37 mouse cellular contexts compared by ENCODE assay signal in genomic region chr14:62991271-62991670, GRCm38 (mm10). TPM values are rescaled to one million over a fixed set of nuclear protein-coding genes. Genes with fewer than 3 reads are reported as not detected.
DNase-seq lines count a peak whose midpoint lies in the region; ATAC-seq and TF ChIP-seq lines count a peak whose summit lies in the region.
"Had no signal": no experiment of that assay in that cellular context is flagged by ENCODE, and none has a peak within 500 bp of the region (broad histone marks: within the 10 kb centered on the region; RNA-seq: fewer than 3 reads in every experiment).

No protein-coding gene starts in this region.

- no peaks in the 10 kb centered on the region for H3K27me3 ChIP-seq in heart, embryonic 13.5 days (replicated peaks)
- no peaks in the 10 kb centered on the region for H3K27me3 ChIP-seq in heart, adult 2 months (ENCODE audit: control insufficient read depth, insufficient read depth, low read length)
- H3K27me3 ChIP-seq in lung, embryonic 14.5 days (ENCODE audit: insufficient read depth, low read length), result no peaks in the 10 kb centered on the region
- H3K27me3 ChIP-seq: hindbrain, embryonic 15.5 days; limb, embryonic 13.5 days; midbrain, embryonic 12.5 days; neural tube, embryonic 12.5 days had no signal

- no peaks in the 10 kb centered on the region for H3K79me2 ChIP-seq in heart, adult 2 months (replicated peaks; ENCODE audit: control insufficient read depth, insufficient read depth, low read length)

- no peak overlapping the region for H3K4me2 ChIP-seq in heart, embryonic 13.5 days
- H3K4me2 ChIP-seq in lung, embryonic 14.5 days, result no peak overlapping the region
- H3K4me2 ChIP-seq: hindbrain, embryonic 15.5 days; limb, embryonic 13.5 days; midbrain, embryonic 12.5 days; neural tube, embryonic 12.5 days had no signal

- H3K27ac ChIP-seq in heart, embryonic 13.5 days (replicated peaks), result no peak overlapping the region
- no peak overlapping the region for H3K27ac ChIP-seq in heart, adult 2 months
- no peak overlapping the region for H3K27ac ChIP-seq in lung, embryonic 14.5 days (ENCODE audit: low read depth)
- H3K27ac ChIP-seq: embryonic facial prominence, embryonic 10.5 days; hindbrain, embryonic 15.5 days; layer of hippocampus, adult 2 months; limb, embryonic 13.5 days; midbrain, embryonic 12.5 days; neural tube, embryonic 12.5 days had no signal

- intact Hi-C loops in heart, adult 2 months (cut with DNase I), result no loop called here

- ATAC-seq in heart, embryonic 13.5 days (ENCODE audit: extremely low read depth, insufficient number of reproducible peaks, low FRiP score, low TSS enrichment), result no peak
- ATAC-seq in lung, embryonic 14.5 days (ENCODE audit: insufficient read depth), result no peak
- 0 out of 2 replicates have a peak, but pooled peaks have one; percentile 20 for ATAC-seq in megakaryocyte progenitor cell, adult 5-6 weeks (replicated peaks; ENCODE audit: poor library complexity)
- ATAC-seq: forebrain, postnatal 0 days had no signal

- no peaks in the 10 kb centered on the region for H3K36me3 ChIP-seq in heart, embryonic 13.5 days
- no peaks in the 10 kb centered on the region for H3K36me3 ChIP-seq in heart, adult 2 months (ENCODE audit: control insufficient read depth, insufficient read depth, low read length)
- no peaks in the 10 kb centered on the region for H3K36me3 ChIP-seq in lung, embryonic 14.5 days (ENCODE audit: insufficient read depth)
- H3K36me3 ChIP-seq: embryonic facial prominence, embryonic 10.5 days; hindbrain, embryonic 15.5 days; limb, embryonic 13.5 days; midbrain, embryonic 12.5 days; neural tube, embryonic 12.5 days had no signal

- H3K4me1 ChIP-seq in heart, embryonic 13.5 days, result peaks cover 21% of the 10 kb centered on the region
- no peaks in the 10 kb centered on the region for H3K4me1 ChIP-seq in heart, adult 2 months (ENCODE audit: control insufficient read depth, insufficient read depth, low read length)
- no peaks in the 10 kb centered on the region for H3K4me1 ChIP-seq in lung, embryonic 14.5 days (ENCODE audit: insufficient read depth)
- H3K4me1 ChIP-seq: hindbrain, embryonic 15.5 days; limb, embryonic 13.5 days; midbrain, embryonic 12.5 days; neural tube, embryonic 12.5 days had no signal

- 49% methylated on average over 3 of the region's 3 CpGs for WGBS in heart, embryonic 13.5 days
- WGBS in heart, adult 2 months, result 46% methylated on average over 3 of the region's 3 CpGs
- 41% methylated on average over 3 of the region's 3 CpGs for WGBS in lung, embryonic 14.5 days

- TF ChIP-seq POLR2A in heart, adult 2 months (IDR thresholded peaks at IDR 0.05; ENCODE audit: insufficient read depth, low read depth, low read length), result no peak

- no peaks in the 10 kb centered on the region for H3K9me3 ChIP-seq in heart, embryonic 13.5 days
- H3K9me3 ChIP-seq in lung, embryonic 14.5 days (ENCODE audit: low read depth, low read length), result no peaks in the 10 kb centered on the region
- H3K9me3 ChIP-seq: embryonic facial prominence, embryonic 10.5 days; hindbrain, embryonic 15.5 days; limb, embryonic 13.5 days; midbrain, embryonic 12.5 days had no signal

- DNase-seq in heart, adult 2 months, result no peak
- peak; percentile 9 for DNase-seq in lung, embryonic 14.5 days
- no peak for DNase-seq in lung, postnatal 14 days
- DNase-seq in NIH3T3 (ENCODE audit: low read depth), result peak; percentile 44
- no peak for DNase-seq in T-cell, adult 2 months (ENCODE audit: low spot score)
- no peak for DNase-seq in retina, embryonic 14.5 days (ENCODE audit: low spot score)
- DNase-seq: adrenal gland, postnatal 36 days; B cell, adult 2 months; cerebellum, adult 9-10 months; forebrain, postnatal 0 days; gastrocnemius, postnatal 14 days; kidney, adult 8-10 months; kidney, postnatal 14 days; lung, adult 18-20 months; retina, postnatal 1 day; right cerebral cortex, postnatal 25 days; thymus, postnatal 14 days had no signal

- 0 out of 2 replicates have a peak overlapping the region, but pooled peaks have one; percentile 28 for H3K9ac ChIP-seq in heart, embryonic 13.5 days
- H3K9ac ChIP-seq in heart, adult 2 months (ENCODE audit: low read depth, low read length), result no peak overlapping the region
- H3K9ac ChIP-seq in lung, embryonic 14.5 days, result no peak overlapping the region
- H3K9ac ChIP-seq: forebrain, postnatal 0 days; hindbrain, embryonic 15.5 days; limb, embryonic 13.5 days; midbrain, embryonic 12.5 days; neural tube, embryonic 12.5 days had no signal

- TF ChIP-seq CTCF in heart, adult 2 months (IDR thresholded peaks at IDR 0.05), result no peak
- TF ChIP-seq CTCF in lung, embryonic 14.5 days (IDR thresholded peaks at IDR 0.05; ENCODE audit: low read depth), result no peak

- no peak overlapping the region for H3K4me3 ChIP-seq in heart, embryonic 13.5 days
- H3K4me3 ChIP-seq in heart, adult 2 months, result no peak overlapping the region
- no peak overlapping the region for H3K4me3 ChIP-seq in lung, embryonic 14.5 days (ENCODE audit: low read depth, low read length)
- H3K4me3 ChIP-seq: embryonic facial prominence, embryonic 10.5 days; hindbrain, embryonic 15.5 days; layer of hippocampus, adult 2 months; limb, embryonic 13.5 days; midbrain, embryonic 12.5 days; neural tube, embryonic 12.5 days had no signal

- TF ChIP-seq EP300 in heart, adult 2 months (IDR thresholded peaks at IDR 0.05; ENCODE audit: insufficient read depth, low read depth, low read length), result no peak

RNA-seq across cellular contexts. Expression of gene Defb47, which starts 6.6 kb away (rescaled TPM):
- polyA plus RNA-seq in heart, embryonic 13.5 days (2015; fragmentation: Nextera tagmentation; extraction: Ambion mirVana), result not detected in 2 replicates
- not detected for total RNA-seq in heart, adult 2 months (2021)
- polyA plus RNA-seq in heart, adult 2 months (2012; rRNA removed), result not detected in 2 replicates
- polyA plus RNA-seq in lung, embryonic 14.5 days (2014; fragmentation: Nextera tagmentation; extraction: Ambion mirVana), result not detected in 2 replicates
- total RNA-seq in megakaryocyte progenitor cell, adult 5-6 weeks (2015), result not detected in 2 replicates
- not detected in 2 replicates for total RNA-seq in megakaryocyte progenitor cell, adult 5-6 weeks (2017)
- total RNA-seq: adrenal gland, postnatal 36 days; forebrain, postnatal 0 days; gastrocnemius, postnatal 14 days; heart, adult 8-10 months; hematopoietic stem cell, adult 5-6 weeks; layer of hippocampus, adult 2 months; layer of hippocampus, postnatal 25 days; left cerebral cortex, postnatal 10 days; MEL; monocyte, adult 5-6 weeks had no signal
- polyA plus RNA-seq: cortical plate, adult 2 months; embryonic facial prominence, embryonic 10.5 days; forebrain, embryonic 11.5 days; forebrain, postnatal 0 days; heart, embryonic 16.5 days; hindbrain, embryonic 15.5 days; intestine, embryonic 14.5 days; limb, embryonic 13.5 days; midbrain, embryonic 12.5 days; neural tube, embryonic 12.5 days; spleen, adult 2 months; testis, adult 2 months had no signal

RNA-seq across cellular contexts. Expression of gene Defb48, which starts 7.0 kb away (rescaled TPM):
- polyA plus RNA-seq in heart, embryonic 13.5 days (2015; fragmentation: Nextera tagmentation; extraction: Ambion mirVana), result not detected in 2 replicates
- total RNA-seq in heart, adult 2 months (2021), result not detected
- not detected in 2 replicates for polyA plus RNA-seq in heart, adult 2 months (2012; rRNA removed)
- polyA plus RNA-seq in lung, embryonic 14.5 days (2014; fragmentation: Nextera tagmentation; extraction: Ambion mirVana), result not detected in 2 replicates
- total RNA-seq in megakaryocyte progenitor cell, adult 5-6 weeks (2015), result not detected in 2 replicates
- not detected in 2 replicates for total RNA-seq in megakaryocyte progenitor cell, adult 5-6 weeks (2017)
- total RNA-seq: adrenal gland, postnatal 36 days; forebrain, postnatal 0 days; gastrocnemius, postnatal 14 days; heart, adult 8-10 months; hematopoietic stem cell, adult 5-6 weeks; layer of hippocampus, adult 2 months; layer of hippocampus, postnatal 25 days; left cerebral cortex, postnatal 10 days; MEL; monocyte, adult 5-6 weeks had no signal
- polyA plus RNA-seq: cortical plate, adult 2 months; embryonic facial prominence, embryonic 10.5 days; forebrain, embryonic 11.5 days; forebrain, postnatal 0 days; heart, embryonic 16.5 days; hindbrain, embryonic 15.5 days; intestine, embryonic 14.5 days; limb, embryonic 13.5 days; midbrain, embryonic 12.5 days; neural tube, embryonic 12.5 days; spleen, adult 2 months; testis, adult 2 months had no signal

RNA-seq across cellular contexts. Expression of gene Defb43, which starts 20.3 kb away (rescaled TPM):
- polyA plus RNA-seq in heart, embryonic 13.5 days (2015; fragmentation: Nextera tagmentation; extraction: Ambion mirVana), result not detected in 2 replicates
- total RNA-seq in heart, adult 2 months (2021), result not detected
- polyA plus RNA-seq in heart, adult 2 months (2012; rRNA removed), result not detected in 2 replicates
- polyA plus RNA-seq in lung, embryonic 14.5 days (2014; fragmentation: Nextera tagmentation; extraction: Ambion mirVana), result not detected in 2 replicates
- not detected in 2 replicates for total RNA-seq in megakaryocyte progenitor cell, adult 5-6 weeks (2015)
- total RNA-seq in megakaryocyte progenitor cell, adult 5-6 weeks (2017), result not detected in 2 replicates
- total RNA-seq: adrenal gland, postnatal 36 days; forebrain, postnatal 0 days; gastrocnemius, postnatal 14 days; heart, adult 8-10 months; hematopoietic stem cell, adult 5-6 weeks; layer of hippocampus, adult 2 months; layer of hippocampus, postnatal 25 days; left cerebral cortex, postnatal 10 days; MEL; monocyte, adult 5-6 weeks had no signal
- polyA plus RNA-seq: cortical plate, adult 2 months; embryonic facial prominence, embryonic 10.5 days; forebrain, embryonic 11.5 days; forebrain, postnatal 0 days; heart, embryonic 16.5 days; hindbrain, embryonic 15.5 days; intestine, embryonic 14.5 days; limb, embryonic 13.5 days; midbrain, embryonic 12.5 days; neural tube, embryonic 12.5 days; spleen, adult 2 months; testis, adult 2 months had no signal

RNA-seq across cellular contexts. Expression of gene Defb42, which starts 55.5 kb away (rescaled TPM):
- 2.3 and 3.1 TPM in 2 replicates for polyA plus RNA-seq in heart, embryonic 13.5 days (2015; fragmentation: Nextera tagmentation; extraction: Ambion mirVana)
- under 1 TPM in 1 of 2 experiments, not detected in 1; 0.16 TPM for total RNA-seq in heart, adult 2 months (2021)
- polyA plus RNA-seq in heart, adult 2 months (2012; rRNA removed), result 0.12 and 0.16 TPM in 2 replicates
- not detected in 2 replicates for polyA plus RNA-seq in lung, embryonic 14.5 days (2014; fragmentation: Nextera tagmentation; extraction: Ambion mirVana)
- total RNA-seq in megakaryocyte progenitor cell, adult 5-6 weeks (2015), result not detected in 2 replicates
- not detected in 2 replicates for total RNA-seq in megakaryocyte progenitor cell, adult 5-6 weeks (2017)
- total RNA-seq: gastrocnemius, postnatal 14 days; hematopoietic stem cell, adult 5-6 weeks; left cerebral cortex, postnatal 10 days; MEL; monocyte, adult 5-6 weeks had no signal
- polyA plus RNA-seq: forebrain, embryonic 11.5 days; limb, embryonic 13.5 days; midbrain, embryonic 12.5 days; neural tube, embryonic 12.5 days had no signal

RNA-seq across cellular contexts. Expression of gene Defb30, which starts 58.5 kb away (rescaled TPM):
- not detected in 2 replicates for polyA plus RNA-seq in heart, embryonic 13.5 days (2015; fragmentation: Nextera tagmentation; extraction: Ambion mirVana)
- total RNA-seq in heart, adult 2 months (2021), result not detected
- not detected in 2 replicates for polyA plus RNA-seq in heart, adult 2 months (2012; rRNA removed)
- polyA plus RNA-seq in lung, embryonic 14.5 days (2014; fragmentation: Nextera tagmentation; extraction: Ambion mirVana), result not detected in 2 replicates
- not detected in 2 replicates for total RNA-seq in megakaryocyte progenitor cell, adult 5-6 weeks (2015)
- total RNA-seq in megakaryocyte progenitor cell, adult 5-6 weeks (2017), result not detected in 2 replicates
- total RNA-seq: adrenal gland, postnatal 36 days; forebrain, postnatal 0 days; gastrocnemius, postnatal 14 days; heart, adult 8-10 months; hematopoietic stem cell, adult 5-6 weeks; layer of hippocampus, adult 2 months; layer of hippocampus, postnatal 25 days; left cerebral cortex, postnatal 10 days; MEL; monocyte, adult 5-6 weeks had no signal
- polyA plus RNA-seq: embryonic facial prominence, embryonic 10.5 days; forebrain, embryonic 11.5 days; forebrain, postnatal 0 days; heart, embryonic 16.5 days; hindbrain, embryonic 15.5 days; intestine, embryonic 14.5 days; limb, embryonic 13.5 days; midbrain, embryonic 12.5 days; neural tube, embryonic 12.5 days; spleen, adult 2 months had no signal

Comparison
In these comparisons a context has a peak if more than half of its experiments do, and no peak if none do; other contexts are left out.
1. DNase-seq: peak in lung, embryonic 14.5 days (single experiment) and NIH3T3 (single experiment); none in heart, adult 2 months (0 of 2), lung, postnatal 14 days (single experiment), T-cell, adult 2 months (single experiment) and retina, embryonic 14.5 days (single experiment).